Mouse (Mus musculus) megakaryocyte, embryonic 14.5 days (primary cell): ENCODE results near the gene Gm21992. TPM values are rescaled to one million over a fixed set of nuclear protein-coding genes. Genes with fewer than 3 reads are reported as not detected.

Experiments used
- H3K27me3 ChIP-seq: replicated peaks from 2 replicates; pipeline ENCODE3; 2012; ENCODE audit warnings: inconsistent platforms
- H3K36me3 ChIP-seq: replicated peaks from 2 replicates; pipeline ENCODE3; 2012; ENCODE audit warnings: low read length, inconsistent platforms, mixed read lengths
- H3K4me1 ChIP-seq: 2 replicates; pipeline ENCODE4 v1.6.1; 2012; ENCODE audit warnings: inconsistent platforms
- H3K4me3 ChIP-seq: replicated peaks from 2 replicates; pipeline ENCODE3; 2012; ENCODE audit warnings: moderate library complexity, mild to moderate bottlenecking, inconsistent platforms
- H3K9me3 ChIP-seq: 2 replicates; pipeline ENCODE4 v1.6.1; 2012; ENCODE audit warnings: inconsistent platforms
- FLI1 ChIP-seq: IDR thresholded peaks from 2 replicates; pipeline ENCODE4 v1.6.1; 2012; ENCODE audit warnings: low read length, inconsistent platforms, mixed read lengths
- GATA1 ChIP-seq: IDR thresholded peaks from 3 replicates; pipeline ENCODE4 v1.6.1; 2012; ENCODE audit warnings: mixed read lengths, low read length, inconsistent platforms, borderline replicate concordance
- polyA plus RNA-seq: library from polyadenylated mRNA; stranded (reverse); fragments of >175 nt; gene quantifications from 2 replicates; pipeline ENCODE4 v1.2.3, GENCODE M21; 2012; ENCODE audit warnings: low replicate concordance; ENCODE audit not compliant: insufficient read depth

Gm21992 gene
- polyA plus RNA-seq, 1 experiment = 4.9 TPM

GRCm38 (mm10) chr19:4717281-4717680 lies 94.1 kb downstream of the Gm21992 start:
- Histone ChIP-seq H3K4me3 (no peak overlapping the region), H3K9me3 (no peaks in the 10 kb centered on the region), H3K27me3 (peaks cover 83% of the 10 kb centered on the region), H3K36me3 (no peaks in the 10 kb centered on the region), H3K4me1 (peaks cover 30% of the 10 kb centered on the region)
- TF ChIP-seq GATA1 (no peak), FLI1 (no peak)

- peaks cover 83% of the 10 kb centered on the region for H3K27me3 ChIP-seq
- H3K36me3 ChIP-seq = no peaks in the 10 kb centered on the region
- peaks cover 35% of the 10 kb centered on the region for H3K4me1 ChIP-seq
- no peak overlapping the region for H3K4me3 ChIP-seq
- TF ChIP-seq FLI1 (no peak), GATA1 (no peak)
- no peaks in the 10 kb centered on the region for H3K9me3 ChIP-seq
Observed at GRCm38 (mm10) chr19:4716756-4717155, 94.7 kb downstream of the Gm21992 start.

GRCm38 (mm10) chr19:4713886-4714285 lies 97.5 kb downstream of the Gm21992 start:
- no peak for TF ChIP-seq GATA1
- TF ChIP-seq FLI1 = no peak
- Histone ChIP-seq H3K9me3 (no peaks in the 10 kb centered on the region), H3K4me3 (no peak overlapping the region), H3K27me3 (peaks cover 83% of the 10 kb centered on the region), H3K36me3 (no peaks in the 10 kb centered on the region), H3K4me1 (peaks cover 38% of the 10 kb centered on the region)

- no peak for TF ChIP-seq FLI1
- no peak for TF ChIP-seq GATA1
- no peaks in the 10 kb centered on the region for H3K36me3 ChIP-seq
- peaks cover 28% of the 10 kb centered on the region for H3K4me1 ChIP-seq
- no peaks in the 10 kb centered on the region for H3K9me3 ChIP-seq
- H3K4me3 ChIP-seq = peak overlapping the region; percentile 84
- peaks cover 86% of the 10 kb centered on the region for H3K27me3 ChIP-seq
Observed at GRCm38 (mm10) chr19:4712781-4713526, 98.5 kb downstream of the Gm21992 start.

- Histone ChIP-seq H3K27me3 (peaks cover 83% of the 10 kb centered on the region), H3K9me3 (no peaks in the 10 kb centered on the region), H3K4me3 (peak overlapping the region; percentile 84), H3K4me1 (peaks cover 25% of the 10 kb centered on the region), H3K36me3 (no peaks in the 10 kb centered on the region)
- TF ChIP-seq FLI1 (no peak), GATA1 (no peak)
Observed at GRCm38 (mm10) chr19:4712156-4712780, 99.1 kb downstream of the Gm21992 start.

- peaks cover 83% of the 10 kb centered on the region for H3K27me3 ChIP-seq
- TF ChIP-seq FLI1 = no peak
- TF ChIP-seq GATA1 = no peak
- peak overlapping the region; percentile 84 for H3K4me3 ChIP-seq
- peaks cover 22% of the 10 kb centered on the region for H3K4me1 ChIP-seq
- no peaks in the 10 kb centered on the region for H3K9me3 ChIP-seq
- no peaks in the 10 kb centered on the region for H3K36me3 ChIP-seq
Observed at GRCm38 (mm10) chr19:4711601-4712155, 99.7 kb downstream of the Gm21992 start.

GRCm38 (mm10) chr19:4711098-4711600 lies 100.3 kb downstream of the Gm21992 start, which contains the start of gene Sptbn2:
Sptbn2 (plus strand) TSS chr19:4711167.
- TF ChIP-seq FLI1 = no peak
- TF ChIP-seq GATA1 = no peak
- peak within 1 kb of the TSS; percentile 84 for H3K4me3 ChIP-seq
- H3K36me3 ChIP-seq = no peaks in the 10 kb centered on the region
- peaks cover 22% of the 10 kb centered on the region for H3K4me1 ChIP-seq
- H3K27me3 ChIP-seq = peaks cover 83% of the 10 kb centered on the region
- no peaks in the 10 kb centered on the region for H3K9me3 ChIP-seq

- TF ChIP-seq GATA1 = no peak
- TF ChIP-seq FLI1 = no peak
- H3K9me3 ChIP-seq = no peaks in the 10 kb centered on the region
- H3K4me1 ChIP-seq = peaks cover 22% of the 10 kb centered on the region
- peaks cover 81% of the 10 kb centered on the region for H3K27me3 ChIP-seq
- no peak overlapping the region for H3K4me3 ChIP-seq
- no peaks in the 10 kb centered on the region for H3K36me3 ChIP-seq
Observed at GRCm38 (mm10) chr19:4708765-4709164, 102.6 kb downstream of the Gm21992 start.

- Histone ChIP-seq H3K9me3 (peaks cover 9% of the 10 kb centered on the region), H3K4me3 (no peak overlapping the region), H3K36me3 (no peaks in the 10 kb centered on the region), H3K4me1 (peaks cover 14% of the 10 kb centered on the region), H3K27me3 (peaks cover 82% of the 10 kb centered on the region)
- TF ChIP-seq FLI1 (no peak), GATA1 (no peak)
Observed at GRCm38 (mm10) chr19:4701221-4701620, 110.2 kb downstream of the Gm21992 start.

GRCm38 (mm10) chr19:4700656-4701055 lies 110.8 kb downstream of the Gm21992 start:
- H3K9me3 ChIP-seq = peaks cover 9% of the 10 kb centered on the region
- peaks cover 78% of the 10 kb centered on the region for H3K27me3 ChIP-seq
- TF ChIP-seq FLI1 = no peak
- TF ChIP-seq GATA1 = no peak
- H3K4me1 ChIP-seq = peaks cover 14% of the 10 kb centered on the region
- H3K4me3 ChIP-seq = no peak overlapping the region
- no peaks in the 10 kb centered on the region for H3K36me3 ChIP-seq
